Comparison of ENCODE assay signal across 8 mouse cellular contexts in the genomic region with DNA sequence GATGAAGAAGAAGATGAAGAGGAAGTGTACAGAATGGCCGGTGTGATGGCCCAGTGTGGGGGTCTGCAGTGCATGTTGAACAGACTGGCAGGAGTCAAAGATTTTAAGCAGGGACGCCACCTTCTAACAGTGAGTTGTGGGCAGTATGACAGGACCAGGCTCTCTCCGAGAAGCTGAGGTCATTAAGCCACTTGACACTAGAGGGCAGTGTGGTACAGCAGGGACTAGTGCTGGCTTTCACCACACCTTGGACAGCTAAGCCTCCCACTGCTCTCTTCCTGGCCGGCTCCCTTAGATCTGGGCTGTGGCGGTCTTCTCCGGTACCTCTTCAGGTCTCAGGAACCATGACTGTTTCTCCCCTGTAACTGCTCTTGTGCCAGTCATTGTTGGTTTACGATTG.
A peak's percentile ranks its signal among the peaks of the same experiment; 100 is the strongest.
DNase-seq lines count a peak whose midpoint lies in the region; ATAC-seq and TF ChIP-seq lines count a peak whose summit lies in the region.

No protein-coding gene starts in this region.

- no peak for TF ChIP-seq POLR2A in thymus, adult 2 months (IDR thresholded peaks at IDR 0.05; ENCODE audit: control insufficient read depth, extremely low read depth, insufficient read depth, low read length, poor library complexity)

- peak; percentile 66; the same call in 1 of the 2 replicates for ATAC-seq in G1E (ENCODE audit: extremely low read depth, insufficient number of reproducible peaks, low FRiP score, poor library complexity, severe bottlenecking)
- 0 out of 2 replicates have a peak, but pooled peaks have one; percentile 31 for ATAC-seq in forebrain, embryonic 16.5 days
- ATAC-seq in lung, embryonic 14.5 days (ENCODE audit: insufficient read depth): peak; percentile 82

- no peaks in the 10 kb centered on the region for H3K4me1 ChIP-seq in G1E (ENCODE audit: insufficient read depth, low read depth, low read length)
- H3K4me1 ChIP-seq in forebrain, embryonic 16.5 days (replicated peaks; ENCODE audit: control insufficient read depth, insufficient read depth, low read length): no peaks in the 10 kb centered on the region
- H3K4me1 ChIP-seq in hindbrain, embryonic 10.5 days (replicated peaks): no peaks in the 10 kb centered on the region
- H3K4me1 ChIP-seq in lung, embryonic 14.5 days (ENCODE audit: insufficient read depth): no peaks in the 10 kb centered on the region
- no peaks in the 10 kb centered on the region for H3K4me1 ChIP-seq in thymus, adult 2 months (replicated peaks; ENCODE audit: control insufficient read depth, insufficient read depth, low read length)

- no peak overlapping the region for H3K9ac ChIP-seq in forebrain, embryonic 16.5 days (replicated peaks; ENCODE audit: low read depth, low read length)
- no peak overlapping the region for H3K9ac ChIP-seq in lung, embryonic 14.5 days

- TF ChIP-seq CTCF in G1E (IDR thresholded peaks at IDR 0.05; ENCODE audit: low read depth, low read length): peak; percentile 79
- peak; percentile 95 for TF ChIP-seq CTCF in layer of hippocampus, adult 2 months (conservative IDR thresholded peaks at IDR 0.05)
- TF ChIP-seq CTCF in lung, embryonic 14.5 days (IDR thresholded peaks at IDR 0.05; ENCODE audit: low read depth): peak; percentile 93
- peak; percentile 80; the same call in 1 of the 2 replicates for TF ChIP-seq CTCF in thymus, adult 2 months (IDR thresholded peaks at IDR 0.05; ENCODE audit: borderline replicate concordance, control insufficient read depth, extremely low read depth, insufficient read depth, low read length, poor library complexity)

- H3K27ac ChIP-seq in forebrain, embryonic 16.5 days (ENCODE audit: low read length): no peak overlapping the region
- no peak overlapping the region for H3K27ac ChIP-seq in hindbrain, embryonic 10.5 days
- no peak overlapping the region for H3K27ac ChIP-seq in layer of hippocampus, adult 2 months
- no peak overlapping the region for H3K27ac ChIP-seq in lung, embryonic 14.5 days (ENCODE audit: low read depth)
- H3K27ac ChIP-seq in thymus, adult 2 months (ENCODE audit: control insufficient read depth, insufficient read depth, low read length): no peak overlapping the region

- no peak overlapping the region for H3K4me3 ChIP-seq in G1E (ENCODE audit: low read depth, low read length)
- H3K4me3 ChIP-seq in forebrain, embryonic 16.5 days (replicated peaks; ENCODE audit: low read length): no peak overlapping the region
- no peak overlapping the region for H3K4me3 ChIP-seq in hindbrain, embryonic 10.5 days
- H3K4me3 ChIP-seq in layer of hippocampus, adult 2 months: no peak overlapping the region
- no peak overlapping the region for H3K4me3 ChIP-seq in lung, embryonic 14.5 days (ENCODE audit: low read depth, low read length)
- no peak overlapping the region for H3K4me3 ChIP-seq in thymus, adult 2 months (ENCODE audit: control insufficient read depth, insufficient read depth, low read length)

- no peaks in the 10 kb centered on the region for H3K9me3 ChIP-seq in G1E (replicated peaks)
- H3K9me3 ChIP-seq in forebrain, embryonic 16.5 days (ENCODE audit: control insufficient read depth, low read length): no peaks in the 10 kb centered on the region
- H3K9me3 ChIP-seq in hindbrain, embryonic 10.5 days: no peaks in the 10 kb centered on the region
- H3K9me3 ChIP-seq in lung, embryonic 14.5 days (ENCODE audit: low read depth, low read length): no peaks in the 10 kb centered on the region

- WGBS in forebrain, embryonic 16.5 days: 51% methylated on average over 7 of the region's 7 CpGs
- 58% methylated on average over 7 of the region's 7 CpGs for WGBS in hindbrain, embryonic 10.5 days
- WGBS in lung, embryonic 14.5 days: 38% methylated on average over 7 of the region's 7 CpGs
- 61% methylated on average over 7 of the region's 7 CpGs for WGBS in thymus, adult 2 months

- H3K4me2 ChIP-seq in forebrain, embryonic 16.5 days (ENCODE audit: low read length): no peak overlapping the region
- no peak overlapping the region for H3K4me2 ChIP-seq in lung, embryonic 14.5 days

- no peaks in the 10 kb centered on the region for H3K27me3 ChIP-seq in G1E (ENCODE audit: insufficient read depth, low read length)
- H3K27me3 ChIP-seq in forebrain, embryonic 16.5 days (replicated peaks; ENCODE audit: control insufficient read depth, insufficient read depth, low read length): no peaks in the 10 kb centered on the region
- H3K27me3 ChIP-seq in hindbrain, embryonic 10.5 days (ENCODE audit: insufficient read depth, poor library complexity, severe bottlenecking): no peaks in the 10 kb centered on the region
- H3K27me3 ChIP-seq in lung, embryonic 14.5 days (ENCODE audit: insufficient read depth, low read length): no peaks in the 10 kb centered on the region
- no peaks in the 10 kb centered on the region for H3K27me3 ChIP-seq in thymus, adult 2 months (ENCODE audit: control insufficient read depth, insufficient read depth, low read length)

- H3K36me3 ChIP-seq in G1E (replicated peaks): peaks cover 99% of the 10 kb centered on the region
- peaks cover 72% of the 10 kb centered on the region for H3K36me3 ChIP-seq in forebrain, embryonic 16.5 days (ENCODE audit: control insufficient read depth, insufficient read depth)
- peaks cover 100% of the 10 kb centered on the region for H3K36me3 ChIP-seq in hindbrain, embryonic 10.5 days
- H3K36me3 ChIP-seq in lung, embryonic 14.5 days (ENCODE audit: insufficient read depth): peaks cover 100% of the 10 kb centered on the region
- peaks cover 75% of the 10 kb centered on the region for H3K36me3 ChIP-seq in thymus, adult 2 months (ENCODE audit: control insufficient read depth, insufficient read depth, low read length)

- peak; percentile 70 for DNase-seq in G1E (ENCODE audit: low spot score)
- peak; percentile 89 for DNase-seq in cerebellum, adult 11 months
- DNase-seq in hindbrain, embryonic 10.5 days (ENCODE audit: low spot score): peak; percentile 77
- peak; percentile 81 to 85 for DNase-seq in layer of hippocampus, adult 2 months (ENCODE audit: low spot score in 2 of 2)
- peak; percentile 93 for DNase-seq in lung, embryonic 14.5 days
- peak; percentile 48 for DNase-seq in ovary, postnatal 10 days (ENCODE audit: low spot score)
- DNase-seq in thymus, adult 2 months: peak; percentile 74

Comparison
In these comparisons a context has a peak if more than half of its experiments do, and no peak if none do; other contexts are left out.
1. ATAC-seq: peak in every context shown above with its lines; median percentile 82 in lung, embryonic 14.5 days; 66 in G1E; 31 in forebrain, embryonic 16.5 days.